Mouse (Mus musculus) embryonic stem cell, embryonic (primary cell): ENCODE results near the gene Cog1.

ENCODE experiments used
- CTCF ChIA-PET, 4 experiments: fragments of 300-600 bp in 2 of 4; fragments of 350-600 bp in 2 of 4; sonication (Branson Sonifier 250); formaldehyde crosslinking; loops; one replicate each; lab custom pipeline; 2022; ENCODE audit warnings: inconsistent platforms in 2 of 4; lab: Charles Lee
- POLR2A ChIA-PET, 4 experiments: fragments of 300-600 bp in 2 of 4; fragments of 350-600 bp in 2 of 4; sonication (Branson Sonifier 250); formaldehyde crosslinking; loops; one replicate each; lab custom pipeline; 2022; ENCODE audit warnings: antibody characterized with exemption in 4 of 4, inconsistent platforms in 1 of 4; lab: Charles Lee

Gene Cog1

DNA sequence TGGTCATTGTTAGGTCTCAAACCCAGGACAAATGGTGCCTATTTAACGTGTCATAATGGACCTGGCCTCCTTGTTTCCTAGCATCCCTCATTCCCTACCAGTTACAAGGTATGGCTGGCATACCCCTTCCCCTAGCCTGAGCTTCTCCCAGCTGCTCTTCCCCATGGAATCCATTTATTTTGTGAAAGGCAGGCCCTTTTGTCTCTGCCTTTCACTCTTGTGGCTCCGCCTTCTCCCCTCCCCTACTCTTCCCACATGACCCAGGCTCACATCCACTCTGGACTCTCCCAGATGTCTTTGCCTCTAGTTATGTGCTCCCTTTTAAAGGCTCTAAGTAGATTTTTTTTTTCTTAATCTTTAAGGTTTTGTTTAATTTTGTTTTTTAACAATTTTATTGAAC is 38.1 kb downstream of the Cog1 start:
- ChIA-PET CTCF (interaction anchor here in 1 of 4 experiments (0.6 to 1.8 kb wide), 3 partner anchors 20 to 124 kb away, joined by 3 to 4 read pairs (median 3); no protein-coding TSS in a partner anchor), POLR2A (interaction anchor here in 2 of 4 experiments (0.8 to 5.9 kb wide), 10 partner anchors 9 to 893 kb away, joined by 3 to 38 read pairs (median 9); partner anchors contain the start of genes Cdc42ep4 (in 2 of the 2) and Cpsf4l (in 2 of the 2))

DNA sequence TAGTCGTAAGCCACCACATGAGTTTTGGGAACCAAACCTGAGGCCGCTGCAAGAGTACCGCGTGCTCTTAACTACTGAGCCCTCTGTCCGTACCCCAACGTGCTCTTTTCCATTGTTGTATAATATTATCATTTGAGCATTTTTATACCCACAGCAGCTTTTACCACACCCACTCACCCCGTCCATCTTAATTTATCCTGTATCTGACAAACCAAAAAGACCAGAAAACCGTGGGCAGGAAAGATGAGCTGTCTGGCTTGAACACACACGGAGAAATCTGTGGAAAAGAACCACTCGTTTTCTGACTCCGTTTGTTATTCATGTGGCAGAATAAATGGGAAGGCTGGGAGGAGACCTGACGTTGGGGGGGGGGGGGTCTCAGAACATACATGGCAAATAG is 41.5 kb downstream of the Cog1 start:
- ChIA-PET POLR2A (interaction anchor here in 2 of 4 experiments (0.5 to 2.9 kb wide), 6 partner anchors 9 to 117 kb away, joined by 3 to 17 read pairs (median 4); partner anchors contain the start of genes Cdc42ep4 (in 1 of the 2) and Cpsf4l (in 1 of the 2)), CTCF (interaction anchor here in 1 of 4 experiments (0.8 kb wide), 1 partner anchor 121 kb away, joined by 4 read pairs; no protein-coding TSS in a partner anchor)

DNA sequence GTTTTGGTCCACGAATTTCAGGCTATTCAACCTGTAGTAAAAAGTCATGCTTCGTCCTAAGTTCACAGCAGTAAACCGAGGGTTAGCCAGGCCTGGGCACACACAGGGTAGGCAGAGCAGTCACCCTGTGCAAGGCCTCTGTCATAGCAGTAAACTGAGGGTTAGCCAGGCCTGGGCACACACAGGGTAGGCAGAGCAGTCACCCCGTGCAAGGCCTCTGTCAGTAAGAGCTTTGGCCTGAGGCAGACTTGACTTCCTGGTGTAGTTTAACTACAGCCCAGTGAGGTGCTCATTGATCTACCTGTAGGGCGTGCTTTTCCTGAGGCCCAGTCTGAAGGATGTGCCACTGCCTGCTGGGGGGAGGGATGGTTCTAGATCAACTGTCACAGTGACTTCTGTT is 42.3 kb downstream of the Cog1 start:
- CTCF ChIA-PET: interaction anchor here in 2 of 4 experiments (0.6 to 3.1 kb wide), 5 partner anchors 19 to 192 kb away, joined by 3 to 9 read pairs (median 3); no protein-coding TSS in a partner anchor
- POLR2A ChIA-PET: interaction anchor here (0.5 to 3.9 kb wide), 12 partner anchors 7 to 399 kb away, joined by 3 to 27 read pairs (median 4); partner anchors contain the start of genes Cdc42ep4 (in 2 of the 4), Cpsf4l (in 1 of the 4), D11Wsu47e (in 1 of the 4) and Fam104a (in 1 of the 4)

DNA sequence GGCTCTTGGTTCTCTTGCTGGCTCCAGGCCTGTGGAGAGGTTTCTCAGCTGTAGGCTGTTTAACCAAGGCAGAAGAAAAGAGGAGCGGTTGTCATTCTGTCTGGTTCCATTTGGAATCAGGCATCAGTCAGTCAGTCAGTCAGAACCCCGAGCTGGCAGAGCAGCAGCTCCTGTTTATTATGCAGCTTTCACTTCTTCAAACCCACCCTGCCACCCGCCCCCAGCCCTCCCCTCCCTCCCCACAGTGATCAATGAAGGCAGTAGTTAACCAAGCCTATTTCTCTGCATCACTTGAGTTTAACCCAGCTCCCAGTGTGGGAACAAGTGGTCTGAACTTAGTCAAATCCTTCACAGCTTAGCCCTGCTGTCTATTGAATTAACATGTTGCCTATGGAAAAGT is 42.9 kb downstream of the Cog1 start:
- ChIA-PET POLR2A (interaction anchor here in 3 of 4 experiments (0.5 to 3.9 kb wide), 15 partner anchors 8 to 119 kb away, joined by 3 to 27 read pairs (median 4); partner anchors contain the start of genes Cdc42ep4 (in 2 of the 3), Cpsf4l (in 1 of the 3), D11Wsu47e (in 1 of the 3) and Fam104a (in 1 of the 3)), CTCF (interaction anchor here in 2 of 4 experiments (0.6 to 3.1 kb wide), 5 partner anchors 19 to 193 kb away, joined by 3 to 9 read pairs (median 3); no protein-coding TSS in a partner anchor)

DNA sequence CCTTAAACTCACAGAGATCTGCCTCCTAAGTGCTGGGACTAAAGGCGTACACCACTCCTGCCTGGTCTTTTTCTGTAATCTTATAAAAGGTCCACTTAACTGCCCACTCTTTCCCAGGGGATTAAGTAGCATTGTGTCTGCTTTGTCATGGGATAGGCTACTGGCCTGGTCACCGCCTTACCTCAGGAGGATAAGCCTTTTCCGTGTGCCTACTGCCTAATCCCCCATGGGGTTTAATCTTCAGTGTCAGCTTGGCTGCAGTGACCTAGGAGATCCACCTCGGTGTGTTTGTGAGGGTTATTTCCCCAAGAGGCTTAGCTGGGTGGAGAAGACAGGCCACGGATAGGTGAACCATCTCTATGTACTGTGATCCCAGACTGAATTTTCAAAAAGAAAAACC is 48.6 kb downstream of the Cog1 start:
- ChIA-PET POLR2A (interaction anchor here in 3 of 4 experiments (1.0 to 4.7 kb wide), 11 partner anchors 8 to 114 kb away, joined by 3 to 55 read pairs (median 6); partner anchors contain the start of genes Cpsf4l (in 2 of the 3), Cdc42ep4 (in 1 of the 3), D11Wsu47e (in 1 of the 3) and Fam104a (in 1 of the 3)), CTCF (interaction anchor here in 3 of 4 experiments (0.6 to 3.1 kb wide), 3 partner anchors 80 to 114 kb away, joined by 5 to 17 read pairs (median 7); no protein-coding TSS in a partner anchor)

DNA sequence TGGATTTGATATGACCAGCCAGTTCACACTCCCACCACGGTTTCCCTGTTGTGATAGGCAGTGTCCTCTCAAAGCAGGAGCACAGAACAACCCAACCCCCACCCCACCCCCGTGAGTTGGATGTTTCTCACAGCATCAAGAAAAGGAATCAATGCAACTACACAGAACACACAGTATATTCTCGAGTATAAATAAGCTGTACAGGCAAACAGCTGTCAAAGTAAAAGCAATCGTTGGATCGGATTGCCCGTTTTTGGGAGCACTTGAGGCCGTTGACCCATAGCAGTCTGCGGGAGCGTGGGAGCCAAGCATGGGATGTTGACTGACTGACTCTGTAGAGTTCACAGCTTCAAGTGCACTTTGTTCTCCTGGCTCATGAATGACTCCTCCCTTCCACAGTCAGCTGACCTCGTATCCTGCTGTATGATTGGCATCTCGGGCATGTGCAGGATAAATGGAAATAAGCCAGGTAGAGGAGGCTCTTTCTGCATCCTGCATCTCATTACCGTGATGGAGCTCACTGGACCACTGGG is 49.1 kb downstream of the Cog1 start:
- ChIA-PET POLR2A (interaction anchor here in 3 of 4 experiments (0.6 to 4.7 kb wide), 19 partner anchors 8 to 113 kb away, joined by 3 to 55 read pairs (median 4); partner anchors contain the start of genes Cpsf4l (in 2 of the 3), D11Wsu47e (in 2 of the 3), Fam104a (in 2 of the 3) and Cdc42ep4 (in 1 of the 3)), CTCF (interaction anchor here in 3 of 4 experiments (0.6 to 3.1 kb wide), 4 partner anchors 43 to 113 kb away, joined by 3 to 17 read pairs (median 6); no protein-coding TSS in a partner anchor)

DNA sequence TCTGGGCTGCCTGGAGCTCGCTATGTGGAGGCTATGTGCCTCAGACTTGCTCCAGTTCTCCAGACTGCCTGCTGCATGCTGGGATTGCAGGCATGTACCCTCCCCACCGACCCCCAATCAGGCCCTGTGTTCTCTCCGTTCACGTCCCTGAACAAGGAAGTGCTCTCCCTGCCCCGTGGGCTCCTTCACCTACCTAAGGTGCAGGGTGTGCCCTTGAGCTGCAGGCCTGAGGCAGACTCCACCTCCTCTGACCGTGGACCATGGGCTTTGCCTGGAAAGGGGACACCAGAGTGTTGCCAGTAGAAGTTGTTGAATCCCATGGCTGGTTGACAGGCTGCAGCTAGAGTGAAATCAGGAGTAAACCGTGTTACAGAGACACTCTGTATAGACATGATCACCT is 50.7 kb downstream of the Cog1 start:
- ChIA-PET POLR2A (interaction anchor here in 3 of 4 experiments (0.6 to 4.7 kb wide), 13 partner anchors 9 to 111 kb away, joined by 3 to 55 read pairs (median 7); partner anchors contain the start of genes Cpsf4l (in 3 of the 3), Cdc42ep4 (in 2 of the 3), D11Wsu47e (in 1 of the 3) and Fam104a (in 1 of the 3)), CTCF (interaction anchor here (0.5 to 3.1 kb wide), 8 partner anchors 48 to 517 kb away, joined by 3 to 17 read pairs (median 4); partner anchors contain the start of gene Slc39a11 (in 1 of the 4))

DNA sequence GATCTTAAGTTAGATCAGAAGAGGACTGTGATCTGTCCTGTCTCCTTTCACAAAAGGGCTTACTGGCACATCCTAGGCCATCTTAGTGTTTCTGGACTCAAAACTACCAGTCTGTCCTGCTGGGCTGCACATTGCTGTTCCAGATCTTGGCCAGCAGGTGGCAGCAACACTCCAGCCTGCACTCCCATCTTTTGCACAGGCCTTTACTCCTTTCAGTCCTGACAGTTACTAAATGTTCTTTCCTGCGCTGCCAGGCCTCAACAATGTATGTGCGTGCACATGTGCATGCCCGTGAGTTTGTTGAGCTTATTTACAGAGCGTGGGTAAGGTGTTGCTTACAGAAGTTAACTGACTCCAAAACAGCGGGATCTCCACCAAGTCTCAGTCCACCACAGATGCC is 54.8 kb downstream of the Cog1 start:
- ChIA-PET POLR2A (interaction anchor here (1.0 to 3.8 kb wide), 9 partner anchors 9 to 108 kb away, joined by 3 to 29 read pairs (median 3); no protein-coding TSS in a partner anchor), CTCF (interaction anchor here (0.6 to 8.7 kb wide), 13 partner anchors 10 to 216 kb away, joined by 3 to 97 read pairs (median 4); no protein-coding TSS in a partner anchor)

DNA sequence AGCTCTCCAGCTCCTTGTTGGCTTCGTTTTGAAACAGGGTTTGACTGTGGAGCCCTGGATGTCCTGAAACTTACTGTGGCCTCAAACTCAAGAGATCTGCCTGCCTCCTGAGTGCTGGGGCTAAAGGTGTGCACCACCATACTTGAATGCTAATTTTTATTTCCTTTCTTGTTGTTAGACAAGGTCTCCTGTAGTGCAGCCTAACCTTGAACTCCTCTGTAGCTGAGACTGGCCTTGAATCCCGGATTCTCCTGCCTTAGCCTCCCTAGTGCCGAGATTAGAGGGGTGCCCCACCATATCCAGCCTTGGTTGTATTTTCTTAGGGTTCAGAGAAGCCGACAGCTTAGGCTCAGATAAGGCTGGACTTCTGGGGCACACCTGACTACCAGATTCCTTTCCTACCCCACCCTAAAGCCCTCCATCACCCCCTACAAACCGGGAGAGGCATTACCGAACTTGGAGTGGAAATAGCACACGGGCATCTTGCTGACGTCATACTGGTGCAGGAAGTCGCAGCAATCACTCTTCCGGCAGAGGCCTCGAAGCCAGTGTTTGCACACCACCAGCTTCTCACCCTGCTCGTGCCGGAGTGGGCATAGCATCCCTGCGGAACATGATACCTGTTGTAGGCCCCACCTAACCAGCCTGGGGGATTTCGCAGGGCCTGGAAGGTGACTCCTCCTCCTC is 57.1 kb downstream of the Cog1 start:
- POLR2A ChIA-PET: interaction anchor here (0.5 to 7.6 kb wide), 13 partner anchors 12 to 105 kb away, joined by 3 to 103 read pairs (median 6); partner anchors contain the start of gene Cdc42ep4 (in 3 of the 4)
- CTCF ChIA-PET: interaction anchor here in 3 of 4 experiments (0.5 to 8.7 kb wide), 5 partner anchors 105 to 810 kb away, joined by 3 to 97 read pairs (median 4); no protein-coding TSS in a partner anchor

DNA sequence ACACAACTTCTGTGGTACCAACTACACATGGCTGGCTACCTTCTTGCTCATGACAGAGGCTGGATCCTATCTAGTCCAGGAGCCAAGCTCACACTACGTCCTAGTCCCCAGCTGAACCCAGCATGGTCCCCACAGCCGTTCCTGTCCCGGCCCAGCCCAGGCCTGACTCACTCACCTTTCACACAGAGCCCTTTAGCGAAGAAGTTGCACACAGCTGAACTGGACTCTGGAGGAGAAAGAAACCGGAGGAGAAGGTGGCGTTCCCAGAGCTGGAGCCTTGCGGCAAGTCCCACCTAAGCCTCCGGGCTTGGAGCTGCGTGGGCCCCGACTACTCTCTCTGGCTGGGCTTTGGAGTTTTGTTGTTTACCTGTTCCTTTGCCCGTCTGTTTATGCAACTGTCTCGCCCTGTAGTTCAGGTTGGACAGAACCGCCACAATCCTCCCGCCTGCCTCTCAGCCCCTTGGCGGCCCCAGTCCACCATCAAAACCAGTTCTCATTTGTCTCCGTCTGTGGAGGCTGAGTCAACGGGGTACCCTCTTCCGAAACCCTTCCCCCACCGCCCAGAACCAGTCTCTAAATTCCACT is 59.8 kb downstream of the Cog1 start:
- CTCF ChIA-PET: interaction anchor here (0.5 to 8.7 kb wide), 7 partner anchors 13 to 102 kb away, joined by 3 to 97 read pairs (median 6); no protein-coding TSS in a partner anchor
- POLR2A ChIA-PET: interaction anchor here (0.7 to 7.6 kb wide), 57 partner anchors 9 to 869 kb away, joined by 3 to 139 read pairs (median 7); partner anchors contain the start of genes Cdc42ep4 (in 3 of the 4), D11Wsu47e (in 3 of the 4), Fam104a (in 3 of the 4) and Slc39a11 (in 1 of the 4)

DNA sequence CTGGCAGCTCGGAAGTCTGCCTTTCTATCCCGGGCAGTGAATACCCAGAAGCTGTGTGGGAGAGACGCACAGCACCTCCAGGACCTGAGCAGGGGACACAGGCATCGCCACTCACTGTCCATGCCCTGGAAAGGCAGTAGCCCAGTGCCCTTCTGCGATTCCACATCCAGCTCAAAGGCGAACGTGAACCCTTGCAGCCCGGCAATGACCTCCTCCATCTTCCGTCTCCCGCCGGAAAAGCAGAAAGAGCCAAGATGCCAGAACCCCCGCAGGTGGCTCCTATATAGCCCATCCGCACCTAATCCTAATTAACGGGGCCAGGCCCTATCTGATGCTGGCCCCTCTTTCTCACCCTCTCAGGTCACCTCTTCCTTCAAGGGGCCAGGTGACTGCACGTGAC is 60.3 kb downstream of the Cog1 start:
- ChIA-PET POLR2A (interaction anchor here (0.7 to 7.6 kb wide), 58 partner anchors 9 to 869 kb away, joined by 3 to 139 read pairs (median 8); partner anchors contain the start of genes Cdc42ep4 (in 3 of the 4), D11Wsu47e (in 3 of the 4), Fam104a (in 3 of the 4) and Slc39a11 (in 1 of the 4)), CTCF (interaction anchor here (0.6 to 8.7 kb wide), 7 partner anchors 17 to 1353 kb away, joined by 3 to 97 read pairs (median 6); partner anchors contain the start of gene Cd300e (in 1 of the 4))

DNA sequence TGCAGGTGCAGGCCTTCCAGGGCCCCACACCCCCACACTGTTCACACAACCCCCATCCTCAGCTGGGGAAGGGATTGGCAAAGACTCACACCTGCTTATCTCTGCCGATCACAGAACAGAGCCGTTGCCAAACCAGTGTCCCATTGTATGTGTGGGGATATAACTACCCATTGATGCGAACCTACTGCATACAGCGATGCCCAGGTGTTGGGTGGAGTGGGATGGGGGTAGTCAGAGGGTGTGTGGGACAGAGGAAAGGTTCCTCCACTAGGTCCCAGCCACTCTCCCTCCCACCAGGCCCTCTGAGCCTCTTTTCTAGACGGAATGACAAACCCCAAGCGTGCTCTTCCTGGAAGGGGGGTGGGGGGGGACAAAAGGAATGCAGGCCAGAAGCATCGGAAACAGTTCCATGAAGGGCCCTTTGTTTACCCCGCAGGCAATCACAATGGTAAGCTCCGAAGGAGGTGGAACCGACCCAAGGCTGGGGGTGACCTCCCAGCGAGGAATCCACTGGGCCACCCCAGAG is 60.8 kb downstream of the Cog1 start, which contains the start of gene Cpsf4l:
Gene Cpsf4l, minus strand, starts transcription at position 287 of the 526 bp plus-strand sequence.
- ChIA-PET POLR2A (interaction anchor here (0.5 to 7.6 kb wide), 103 partner anchors 8 to 958 kb away, joined by 3 to 139 read pairs (median 5); partner anchors contain the start of genes Cdc42ep4 (in 4 of the 4), D11Wsu47e (in 3 of the 4), Fam104a (in 3 of the 4) and Rpl38 (in 1 of the 4)), CTCF (interaction anchor here (0.5 to 8.7 kb wide), 16 partner anchors 17 to 1352 kb away, joined by 3 to 97 read pairs (median 4); partner anchors contain the start of gene Cd300e (in 1 of the 4))

DNA sequence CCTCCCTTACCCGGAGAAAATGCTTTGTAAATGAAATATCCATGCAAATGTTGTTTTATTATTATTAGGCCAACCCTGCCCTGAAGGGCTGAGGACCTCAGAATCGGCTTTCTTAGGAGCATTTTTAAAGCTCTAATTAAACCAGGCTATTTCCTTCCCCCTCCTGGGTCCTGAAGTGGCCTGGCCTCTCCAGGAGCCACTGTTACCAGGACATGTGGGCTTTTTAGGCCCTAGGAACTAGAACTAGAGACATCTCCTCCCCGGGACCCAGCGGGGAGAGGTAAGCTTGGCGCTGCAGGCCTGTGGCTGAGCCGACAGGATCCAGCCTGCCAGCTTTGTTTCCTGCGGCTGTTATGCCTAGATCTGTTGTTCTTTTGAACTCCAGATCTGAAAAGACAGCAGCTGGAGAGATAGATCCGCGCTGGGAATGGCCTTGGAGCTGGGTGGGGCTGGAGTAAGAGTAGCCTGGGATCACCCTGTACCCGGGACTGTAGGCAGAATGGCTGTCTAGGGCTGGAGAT is 61.3 kb downstream of the Cog1 start:
- CTCF ChIA-PET: interaction anchor here (0.5 to 8.7 kb wide), 15 partner anchors 18 to 578 kb away, joined by 3 to 97 read pairs (median 4); partner anchors contain the start of gene Sdk2 (in 1 of the 4)
- POLR2A ChIA-PET: interaction anchor here (0.6 to 7.6 kb wide), 102 partner anchors 8 to 958 kb away, joined by 3 to 139 read pairs (median 6); partner anchors contain the start of genes Cdc42ep4 (in 4 of the 4), D11Wsu47e (in 3 of the 4), Fam104a (in 3 of the 4) and Rpl38 (in 1 of the 4)

DNA sequence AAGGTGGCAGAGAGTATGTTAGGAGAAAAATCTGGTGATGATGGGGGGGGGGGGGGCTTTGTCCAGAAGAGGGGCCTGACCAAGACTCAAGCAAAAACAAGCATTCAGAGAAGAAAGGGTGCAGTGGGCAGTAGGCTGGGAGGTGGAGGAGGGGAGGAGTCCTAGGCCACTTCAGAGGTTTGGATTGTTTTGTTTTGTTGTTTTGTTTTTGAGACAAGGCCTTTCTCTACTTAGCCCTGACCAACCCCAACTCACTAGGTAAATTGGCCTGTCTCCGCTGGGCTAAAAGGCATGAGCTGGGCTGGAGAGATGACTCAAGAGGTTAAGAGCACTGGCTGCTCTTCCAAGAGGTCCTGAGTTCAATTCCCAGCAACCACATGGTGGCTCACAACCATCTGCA is 62.1 kb downstream of the Cog1 start:
- ChIA-PET POLR2A (interaction anchor here (0.6 to 7.6 kb wide), 66 partner anchors 9 to 813 kb away, joined by 3 to 139 read pairs (median 8); partner anchors contain the start of genes Cdc42ep4 (in 4 of the 4), D11Wsu47e (in 3 of the 4), Fam104a (in 3 of the 4) and Sstr2 (in 1 of the 4)), CTCF (interaction anchor here (0.6 to 8.7 kb wide), 10 partner anchors 10 to 1026 kb away, joined by 3 to 97 read pairs (median 4); partner anchors contain the start of gene Sdk2 (in 1 of the 4))

DNA sequence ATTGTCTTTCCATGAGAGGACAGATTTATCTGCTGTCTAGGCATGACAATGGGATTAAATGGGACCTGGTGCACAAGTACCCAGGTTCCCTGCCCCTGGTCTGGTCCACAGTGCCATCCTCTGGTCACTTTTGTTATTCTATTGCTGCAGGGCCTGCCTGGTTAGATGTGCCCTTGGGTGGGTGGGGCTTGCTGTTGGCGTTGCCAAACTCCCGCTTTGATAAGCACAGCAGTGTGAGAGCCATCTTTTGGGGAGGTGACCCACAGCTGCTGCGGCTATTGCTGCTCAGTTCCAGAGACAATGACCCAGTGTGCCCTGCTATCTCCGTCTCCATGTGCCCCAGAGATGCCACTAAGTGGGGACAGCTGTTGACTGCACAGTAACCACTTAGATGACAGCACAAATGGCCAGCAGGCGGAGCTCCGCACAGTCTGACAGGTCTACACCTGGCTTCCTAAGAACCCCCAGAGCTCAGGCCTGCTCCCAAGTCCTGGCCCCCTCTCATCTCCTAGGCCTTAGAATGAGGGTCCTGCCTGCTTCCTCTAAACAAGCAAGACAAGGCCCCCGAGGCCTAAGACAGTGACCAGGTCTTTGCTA is 66.2 kb downstream of the Cog1 start:
- ChIA-PET POLR2A (interaction anchor here in 3 of 4 experiments (0.5 to 5.7 kb wide), 19 partner anchors 12 to 1157 kb away, joined by 3 to 38 read pairs (median 3); partner anchors contain the start of gene Cdc42ep4 (in 3 of the 3)), CTCF (interaction anchor here (0.5 to 2.4 kb wide), 24 partner anchors 9 to 507 kb away, joined by 3 to 19 read pairs (median 4); partner anchors contain the start of gene Cdc42ep4 (in 1 of the 4))
